Mouse (Mus musculus) stomach, postnatal 0 days (tissue): ENCODE data around the gene Prdm11. TPM values are rescaled to one million over a fixed set of nuclear protein-coding genes. Genes with fewer than 3 reads are reported as not detected.

Source experiments
- ATAC-seq: fragments of 200-750 bp; cut with Nextera tagmentation; 2 replicates; pipeline ENCODE4 v1.8.0; 2017; ENCODE audit not compliant: low FRiP score, low TSS enrichment
- DNase-seq: peaks from one replicate; pipeline ENCODE4 v3.0.0-alpha.2; 2016; ENCODE audit warnings: low spot score
- H3K27ac ChIP-seq: fragments of 300-500 bp; sonication (generic); replicated peaks from 2 replicates; pipeline ENCODE4 v1.5.1; 2014; ENCODE audit warnings: mild to moderate bottlenecking, control low read depth
- H3K27me3 ChIP-seq: fragments of 300-500 bp; sonication (generic); 2 replicates; pipeline ENCODE4 v1.6.1; 2014; ENCODE audit warnings: low read length; ENCODE audit not compliant: control insufficient read depth, insufficient read depth
- H3K36me3 ChIP-seq: fragments of 300-500 bp; sonication (generic); 2 replicates; pipeline ENCODE4 v1.6.1; 2014; ENCODE audit warnings: low read length, mixed read lengths; ENCODE audit not compliant: control insufficient read depth, insufficient read depth
- H3K4me1 ChIP-seq: fragments of 300-500 bp; sonication (generic); replicated peaks from 2 replicates; pipeline ENCODE4 v1.6.1; 2014; ENCODE audit warnings: antibody characterized with exemption; ENCODE audit not compliant: control insufficient read depth, insufficient read depth
- H3K4me2 ChIP-seq: fragments of 300-500 bp; sonication (generic); replicated peaks from 2 replicates; pipeline ENCODE4 v1.6.1; 2014; ENCODE audit warnings: low read depth, mild to moderate bottlenecking, control low read depth, moderate library complexity
- H3K4me3 ChIP-seq: fragments of 300-500 bp; sonication (generic); 2 replicates; pipeline ENCODE4 v1.5.1; 2014; ENCODE audit warnings: low read depth, low read length, control low read depth
- H3K9ac ChIP-seq: fragments of 300-500 bp; sonication (generic); 2 replicates; pipeline ENCODE4 v1.6.1; 2014; ENCODE audit warnings: mild to moderate bottlenecking, low read length, control low read depth, mixed read lengths
- H3K9me3 ChIP-seq: fragments of 300-500 bp; sonication (generic); 2 replicates; pipeline ENCODE4 v1.6.1; 2016; ENCODE audit warnings: low read length; ENCODE audit not compliant: control insufficient read depth
- CTCF ChIP-seq: IDR thresholded peaks from 2 replicates; pipeline ENCODE4 v1.5.1; 2016; ENCODE audit warnings: antibody characterized with exemption, low read depth, mild to moderate bottlenecking, moderate library complexity
- EP300 ChIP-seq: optimal IDR thresholded peaks from 2 replicates; pipeline ENCODE3; 2016; ENCODE audit warnings: antibody characterized with exemption
- WGBS: fragments of 180-500 bp; shearing (Covaris S2); extraction: QIAGEN DNeasy Blood & Tissue Kit; methylation state at CpG from one replicate; pipeline ENCODE4 v1.1.7; 2014; 5-methylcytosine and 5-hydroxymethylcytosine counted together
- polyA plus RNA-seq: library from polyadenylated mRNA; unstranded; fragments of >200 nt; fragmentation: Nextera tagmentation; extraction: Ambion mirVana; gene quantifications from 2 replicates; pipeline ENCODE4 v1.2.1, GENCODE M21; 2015

Gene Prdm11
- polyA plus RNA-seq, 1 experiment from 2014 or later: 5.8 TPM

DNA sequence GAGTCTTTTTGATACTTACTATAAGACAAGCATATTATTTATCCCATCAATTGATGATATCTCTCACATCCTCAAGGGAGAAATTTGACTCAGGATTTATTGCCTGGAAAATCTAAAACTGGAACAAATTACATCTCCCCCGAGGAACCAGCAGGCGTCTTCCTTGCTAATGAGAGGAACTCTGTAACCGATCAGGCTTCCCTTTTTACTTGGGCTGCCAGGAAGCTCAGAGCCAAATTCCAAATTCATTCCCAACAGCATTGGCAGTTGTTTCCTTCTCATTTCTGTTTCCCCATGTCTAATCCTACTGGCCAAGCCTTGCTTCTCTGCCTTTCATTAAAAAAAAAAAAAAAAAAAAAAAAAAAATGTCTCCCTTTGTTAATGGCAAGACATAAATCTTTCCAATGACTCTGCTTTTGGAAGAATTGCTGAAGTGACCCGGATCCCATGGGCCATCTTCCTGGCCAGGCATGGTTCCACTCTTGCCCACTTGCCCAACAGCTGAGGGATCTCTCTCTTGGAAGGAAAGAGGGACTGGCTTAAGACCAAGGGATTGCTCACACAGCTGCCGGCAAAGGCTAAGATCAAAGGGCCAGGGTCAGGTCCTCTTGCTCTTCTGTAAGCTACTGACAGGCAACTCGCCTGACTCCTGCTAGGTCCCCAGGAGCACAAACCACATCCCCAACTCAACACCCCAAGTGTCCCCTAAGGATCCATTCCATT, 2.8 kb upstream of the Prdm11 start:
- H3K4me2 ChIP-seq: no peak overlapping the region
- TF ChIP-seq CTCF: peak; percentile 19; the same call in 1 of the 2 replicates
- no peak for TF ChIP-seq EP300
- ATAC-seq (no peak), DNase-seq (no peak)
- no peak overlapping the region for H3K9ac ChIP-seq
- 40% methylated on average over 6 of the region's 6 CpGs for WGBS
- no peak overlapping the region for H3K27ac ChIP-seq
- H3K27me3 ChIP-seq: no peaks in the 10 kb centered on the region
- H3K36me3 ChIP-seq: no peaks in the 10 kb centered on the region
- no peaks in the 10 kb centered on the region for H3K9me3 ChIP-seq
- peaks cover 7% of the 10 kb centered on the region for H3K4me1 ChIP-seq
- no peak overlapping the region for H3K4me3 ChIP-seq

GRCm38 (mm10) chr2:93047491-93048050, 1.6 kb upstream of the Prdm11 start:
- Histone ChIP-seq H3K9me3 (no peaks in the 10 kb centered on the region), H3K4me3 (no peak overlapping the region), H3K9ac (no peak overlapping the region), H3K4me2 (no peak overlapping the region), H3K27ac (no peak overlapping the region), H3K27me3 (no peaks in the 10 kb centered on the region), H3K36me3 (no peaks in the 10 kb centered on the region), H3K4me1 (peaks cover 7% of the 10 kb centered on the region)
- 86% methylated on average over 7 of the region's 7 CpGs for WGBS
- TF ChIP-seq CTCF: no peak
- no peak for TF ChIP-seq EP300
- no peak for DNase-seq
- no peak for ATAC-seq

DNA sequence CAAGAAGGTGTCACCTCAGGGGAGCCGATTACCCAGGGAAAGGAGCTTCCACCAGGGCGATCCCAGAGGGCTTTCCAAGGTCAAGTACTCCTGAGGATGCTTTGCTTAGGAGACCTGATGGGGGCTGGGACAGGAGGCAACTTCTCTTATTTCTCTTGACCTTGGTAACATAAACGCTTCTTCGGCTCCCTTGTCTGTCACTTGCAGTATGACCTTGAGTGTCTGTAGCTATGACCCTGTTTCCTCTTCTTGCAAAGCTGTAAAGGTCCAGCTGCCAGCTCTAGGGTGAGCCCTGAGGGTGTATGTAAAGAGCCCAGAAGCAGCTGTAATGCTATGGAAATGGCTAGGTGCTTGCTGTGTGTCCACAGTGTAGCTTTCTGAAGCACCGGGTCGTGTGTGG, 1.1 kb upstream of the Prdm11 start:
- H3K27ac ChIP-seq: no peak overlapping the region
- H3K9ac ChIP-seq: no peak overlapping the region
- H3K9me3 ChIP-seq: no peaks in the 10 kb centered on the region
- TF ChIP-seq EP300: no peak
- no peak for TF ChIP-seq CTCF
- no peak overlapping the region; the same call in 1 of the 2 replicates for H3K4me2 ChIP-seq
- no peaks in the 10 kb centered on the region for H3K36me3 ChIP-seq
- WGBS: 77% methylated on average over 6 of the region's 6 CpGs
- H3K27me3 ChIP-seq: no peaks in the 10 kb centered on the region
- ATAC-seq (no peak), DNase-seq (no peak)
- H3K4me3 ChIP-seq: no peak overlapping the region
- H3K4me1 ChIP-seq: peaks cover 7% of the 10 kb centered on the region

DNA sequence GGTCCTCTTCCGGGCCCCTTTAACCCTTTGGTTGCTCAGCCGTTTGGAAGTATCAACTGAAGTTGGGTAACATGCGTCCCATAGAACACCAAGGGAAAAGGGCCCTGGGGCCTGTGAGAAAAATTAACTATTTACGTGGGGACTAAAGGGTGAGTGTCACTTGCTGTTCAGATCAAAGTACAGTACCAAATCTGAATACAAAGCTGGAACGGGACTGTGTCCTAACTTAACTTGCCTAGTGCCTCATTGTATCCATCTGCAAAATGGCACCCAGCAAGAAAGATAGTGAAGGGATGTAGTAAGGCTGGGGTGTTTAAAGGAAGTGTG, 505 bp upstream of the Prdm11 start:
- WGBS: 11% methylated on average over 5 of the region's 5 CpGs
- Histone ChIP-seq H3K4me1 (peaks cover 9% of the 10 kb centered on the region), H3K4me2 (peak overlapping the region; percentile 86), H3K4me3 (peak overlapping the region; percentile 76), H3K9ac (peak overlapping the region; percentile 98), H3K27ac (peak overlapping the region; percentile 97), H3K9me3 (no peaks in the 10 kb centered on the region), H3K27me3 (no peaks in the 10 kb centered on the region), H3K36me3 (no peaks in the 10 kb centered on the region)
- DNase-seq (no peak), ATAC-seq (no peak)
- TF ChIP-seq CTCF (no peak), EP300 (no peak)

DNA sequence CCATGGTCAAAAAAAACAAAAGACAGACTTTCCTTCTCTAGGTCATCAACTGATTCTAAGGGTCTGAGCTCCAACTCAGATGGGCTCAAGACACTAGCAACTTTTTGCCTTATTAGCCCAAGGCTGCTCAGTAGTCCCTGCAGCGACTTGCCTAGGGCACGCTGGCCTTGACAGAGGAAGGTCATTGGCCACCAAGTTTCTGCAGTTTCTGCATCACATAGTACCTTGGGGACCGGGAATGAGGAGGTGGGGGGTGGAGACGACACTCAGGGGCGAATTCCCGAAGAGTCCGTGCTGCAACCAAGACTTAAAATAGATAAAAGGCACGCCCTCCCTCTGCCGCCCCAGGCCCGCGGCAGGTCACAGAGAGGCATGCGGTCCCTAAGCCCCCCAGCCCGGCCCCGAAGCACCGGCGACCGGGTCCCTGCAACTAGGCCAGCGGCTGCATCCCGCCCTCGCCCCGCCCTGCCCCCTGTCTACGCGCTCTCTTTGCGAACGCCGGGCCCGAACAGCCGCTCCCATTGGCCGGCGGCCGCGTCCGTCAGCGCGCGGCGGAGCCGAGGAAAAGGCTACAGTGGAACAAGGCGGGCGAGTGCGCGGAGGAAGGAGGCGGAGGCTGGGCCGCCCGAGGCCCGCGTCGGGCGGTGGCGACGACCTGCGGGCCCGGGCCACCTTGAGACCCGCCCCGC, 694 bp downstream of the Prdm11 start:
- Histone ChIP-seq H3K27me3 (no peaks in the 10 kb centered on the region), H3K4me2 (peak overlapping the region; percentile 86), H3K9me3 (no peaks in the 10 kb centered on the region), H3K9ac (peak overlapping the region; percentile 98), H3K4me1 (peaks cover 14% of the 10 kb centered on the region), H3K36me3 (no peaks in the 10 kb centered on the region), H3K27ac (peak overlapping the region; percentile 97), H3K4me3 (peak overlapping the region; percentile 76)
- DNase-seq (peak; percentile 96), ATAC-seq (peak; percentile 96)
- TF ChIP-seq EP300: no peak
- peak; percentile 58 for TF ChIP-seq CTCF
- under 1% methylated on average over 37 of the region's 55 CpGs for WGBS
